ENCODE assay signal across 8 mouse cellular contexts in genomic region chr13:55210971-55211220, GRCm38 (mm10). TPM values are rescaled to one million over a fixed set of nuclear protein-coding genes. Genes with fewer than 3 reads are reported as not detected.
DNase-seq lines count a peak whose midpoint lies in the region; ATAC-seq and TF ChIP-seq lines count a peak whose summit lies in the region.

No protein-coding gene starts in this region.

- no peak for TF ChIP-seq CTCF in E14TG2a.4 (conservative IDR thresholded peaks at IDR 0.05; ENCODE audit: low read length)
- no peak for TF ChIP-seq CTCF in midbrain, postnatal 0 days (IDR thresholded peaks at IDR 0.05)

- no peaks in the 10 kb centered on the region for H3K27me3 ChIP-seq in heart, embryonic 10.5 days (ENCODE audit: insufficient read depth, poor library complexity, severe bottlenecking)
- no peaks in the 10 kb centered on the region for H3K27me3 ChIP-seq in E14TG2a.4 (ENCODE audit: insufficient read depth, low read length)
- H3K27me3 ChIP-seq in intestine, embryonic 14.5 days (replicated peaks; ENCODE audit: control insufficient read depth, insufficient read depth, low read length), result no peaks in the 10 kb centered on the region
- no peaks in the 10 kb centered on the region for H3K27me3 ChIP-seq in midbrain, postnatal 0 days (ENCODE audit: insufficient read depth, low read length)

- WGBS in heart, embryonic 10.5 days, result 0% methylated on average over 17 of the region's 17 CpGs
- WGBS in intestine, embryonic 14.5 days, result under 1% methylated on average over 17 of the region's 17 CpGs
- 3% methylated on average over 14 of the region's 17 CpGs for WGBS in midbrain, postnatal 0 days

- H3K4me2 ChIP-seq in intestine, embryonic 14.5 days (ENCODE audit: low read length), result peak overlapping the region; percentile 98
- peak overlapping the region; percentile 82 for H3K4me2 ChIP-seq in midbrain, postnatal 0 days (ENCODE audit: low read depth, low read length, poor library complexity, severe bottlenecking)

- peak; percentile 65 for ATAC-seq in erythroblast, adult 5-6 weeks (replicated peaks; ENCODE audit: low FRiP score, poor library complexity, severe bottlenecking)
- peak; percentile 69 for ATAC-seq in intestine, embryonic 14.5 days (replicated peaks; ENCODE audit: low FRiP score, low TSS enrichment, low read depth)
- ATAC-seq in midbrain, postnatal 0 days (ENCODE audit: low FRiP score), result peak; percentile 61

- peak overlapping the region; percentile 100 for H3K27ac ChIP-seq in heart, embryonic 10.5 days
- peak overlapping the region; percentile 99 for H3K27ac ChIP-seq in intestine, embryonic 14.5 days (ENCODE audit: low read depth)
- peak overlapping the region; percentile 88 for H3K27ac ChIP-seq in midbrain, postnatal 0 days (ENCODE audit: low read depth, low read length)

- H3K4me3 ChIP-seq in heart, embryonic 10.5 days, result peak overlapping the region; percentile 91
- peak overlapping the region; percentile 85 for H3K4me3 ChIP-seq in E14TG2a.4 (replicated peaks; ENCODE audit: low read length)
- H3K4me3 ChIP-seq in intestine, embryonic 14.5 days (ENCODE audit: low read depth, low read length), result peak overlapping the region; percentile 91
- peak overlapping the region; percentile 74 for H3K4me3 ChIP-seq in midbrain, postnatal 0 days (ENCODE audit: low read depth, low read length)

- peaks cover 46% of the 10 kb centered on the region for H3K4me1 ChIP-seq in heart, embryonic 10.5 days
- peaks cover 70% of the 10 kb centered on the region for H3K4me1 ChIP-seq in E14TG2a.4 (replicated peaks; ENCODE audit: low read depth, low read length)
- peaks cover 37% of the 10 kb centered on the region for H3K4me1 ChIP-seq in intestine, embryonic 14.5 days (replicated peaks; ENCODE audit: control insufficient read depth, insufficient read depth, low read length)
- H3K4me1 ChIP-seq in midbrain, postnatal 0 days (ENCODE audit: insufficient read depth, low read length), result peaks cover 22% of the 10 kb centered on the region

- H3K36me3 ChIP-seq in heart, embryonic 10.5 days, result peaks cover 22% of the 10 kb centered on the region
- peaks cover 32% of the 10 kb centered on the region for H3K36me3 ChIP-seq in E14TG2a.4 (ENCODE audit: insufficient read depth, low read length)
- H3K36me3 ChIP-seq in intestine, embryonic 14.5 days (ENCODE audit: control insufficient read depth, insufficient read depth, low read length), result peaks cover 23% of the 10 kb centered on the region
- 0 out of 2 replicates have a peak, but pooled peaks cover 2% of the 10 kb centered on the region for H3K36me3 ChIP-seq in midbrain, postnatal 0 days (ENCODE audit: insufficient read depth, low read length)

- H3K9ac ChIP-seq in intestine, embryonic 14.5 days (ENCODE audit: low read length), result peak overlapping the region; percentile 89
- H3K9ac ChIP-seq in midbrain, postnatal 0 days (replicated peaks; ENCODE audit: low read length, poor library complexity, severe bottlenecking), result peak overlapping the region; percentile 91

- no peaks in the 10 kb centered on the region for H3K9me3 ChIP-seq in heart, embryonic 10.5 days
- no peaks in the 10 kb centered on the region for H3K9me3 ChIP-seq in E14TG2a.4 (ENCODE audit: low read length)
- H3K9me3 ChIP-seq in intestine, embryonic 14.5 days (ENCODE audit: control insufficient read depth, low read length), result no peaks in the 10 kb centered on the region
- H3K9me3 ChIP-seq in midbrain, postnatal 0 days (ENCODE audit: low read length), result no peaks in the 10 kb centered on the region

- DNase-seq in heart, embryonic 10.5 days (ENCODE audit: low spot score), result peak; percentile 91
- DNase-seq in heart, adult 9 months (ENCODE audit: low spot score in 2 of 2), result no peak
- DNase-seq in intestine, embryonic 14.5 days (ENCODE audit: low spot score), result peak; percentile 93
- no peak for DNase-seq in midbrain, postnatal 0 days (ENCODE audit: low spot score)
- no peak for DNase-seq in cerebellum, adult 11-12 months
- no peak for DNase-seq in frontal cortex, postnatal 25 days (ENCODE audit: low spot score in 2 of 2)

RNA-seq across cellular contexts. Expression of gene Nsd1, which starts 1.3 kb away (rescaled TPM):
- polyA plus RNA-seq in heart, embryonic 10.5 days (2016; fragmentation: Nextera tagmentation; extraction: Ambion mirVana), result 51.0 and 58.4 TPM in 2 replicates
- 23.0 and 33.8 TPM in 2 replicates for total RNA-seq in erythroblast, adult 5-6 weeks (2015; ENCODE audit: low replicate concordance)
- total RNA-seq in erythroblast, adult 5-6 weeks (2017; ENCODE audit: low replicate concordance), result 21.0 and 29.0 TPM in 2 replicates
- polyA plus RNA-seq in intestine, embryonic 14.5 days (2014; fragmentation: Nextera tagmentation; extraction: Ambion mirVana), result 67.5 and 69.3 TPM in 2 replicates
- total RNA-seq in midbrain, postnatal 0 days (2014; rRNA removed), result 103 and 111 TPM in 2 replicates
- polyA plus RNA-seq in midbrain, postnatal 0 days (2015; fragmentation: Nextera tagmentation; extraction: Ambion mirVana), result 47.0 and 56.2 TPM in 2 replicates

RNA-seq across cellular contexts. Expression of gene Fgfr4, which starts 58.5 kb away (rescaled TPM):
- polyA plus RNA-seq in heart, embryonic 10.5 days (2016; fragmentation: Nextera tagmentation; extraction: Ambion mirVana), result 0.46 and 3.5 TPM in 2 replicates
- total RNA-seq in erythroblast, adult 5-6 weeks (2015; ENCODE audit: low replicate concordance), result not detected in 2 replicates
- total RNA-seq in erythroblast, adult 5-6 weeks (2017; ENCODE audit: low replicate concordance), result not detected in 2 replicates
- 19.5 and 22.5 TPM in 2 replicates for polyA plus RNA-seq in intestine, embryonic 14.5 days (2014; fragmentation: Nextera tagmentation; extraction: Ambion mirVana)
- total RNA-seq in midbrain, postnatal 0 days (2014; rRNA removed), result 0.44 and 0.61 TPM in 2 replicates
- polyA plus RNA-seq in midbrain, postnatal 0 days (2015; fragmentation: Nextera tagmentation; extraction: Ambion mirVana), result 0.52 and 0.63 TPM in 2 replicates

Comparison
In these comparisons a context has a peak if more than half of its experiments do, and no peak if none do; other contexts are left out.
1. DNase-seq: peak in heart, embryonic 10.5 days (single experiment) and intestine, embryonic 14.5 days (single experiment); none in heart, adult 9 months (0 of 2), midbrain, postnatal 0 days (single experiment), cerebellum, adult 11-12 months (single experiment) and frontal cortex, postnatal 25 days (0 of 2).
2. Peak in every context shown above with its lines, with median percentiles within 50 percentile points of each other: H3K27ac ChIP-seq, H3K4me3 ChIP-seq and ATAC-seq.